Mouse (Mus musculus) spleen, postnatal 0 days (tissue): Measurements from ENCODE around the gene Mios. TPM values are rescaled to one million over a fixed set of nuclear protein-coding genes. Genes with fewer than 3 reads are reported as not detected.

Experiments used
- polyA plus RNA-seq: library from polyadenylated mRNA; unstranded; fragments of >200 nt; fragmentation: Nextera tagmentation; extraction: Ambion mirVana; gene quantifications from 2 replicates; pipeline ENCODE4 v1.2.1, GENCODE M21; 2015

Gene Mios
- polyA plus RNA-seq: 14.4 and 16.2 TPM in 2 replicates

DNA sequence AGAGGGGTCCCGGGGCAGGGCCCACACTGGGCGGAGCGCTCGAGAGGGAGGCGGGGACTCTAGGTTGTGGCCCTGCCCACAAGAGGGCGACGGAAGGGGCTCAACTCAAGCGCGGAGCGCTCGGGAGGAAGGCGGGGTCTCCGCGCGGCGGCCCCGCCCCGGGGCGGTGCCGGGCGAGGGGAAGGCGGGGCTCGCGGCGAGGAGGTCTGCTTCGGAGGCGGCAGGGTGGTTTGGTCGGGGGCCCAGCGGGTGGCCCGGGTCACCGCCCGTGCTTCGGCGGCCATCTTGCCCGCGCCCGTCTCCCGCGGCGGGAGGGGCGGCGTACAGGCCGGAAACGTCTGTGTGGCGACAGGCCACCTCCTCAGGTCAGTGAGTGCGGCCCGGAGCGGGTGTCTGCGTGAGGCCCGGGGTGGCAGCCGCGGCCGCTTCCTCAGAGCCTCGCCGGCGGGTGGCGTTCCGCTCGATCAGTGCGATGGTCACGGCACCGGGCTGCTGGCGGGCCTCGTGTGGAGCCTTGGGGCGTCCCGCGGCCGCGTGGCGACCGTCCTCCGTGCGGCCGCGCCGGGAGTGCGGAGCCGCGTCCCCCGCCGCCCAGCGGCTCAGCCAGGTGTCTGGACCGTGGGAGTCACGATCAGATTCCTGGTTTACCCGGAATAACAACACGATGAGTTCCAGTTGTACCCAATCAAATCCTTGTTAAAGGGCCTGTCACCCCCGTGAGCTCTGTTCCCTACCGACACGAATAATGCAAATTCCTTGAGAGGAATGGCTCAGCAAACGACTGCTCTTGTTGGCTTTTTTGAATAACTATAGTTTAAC is at the start of gene Mios:
Gene Mios (plus strand): TSS at position 176 of the 819 bp plus-strand sequence.

DNA sequence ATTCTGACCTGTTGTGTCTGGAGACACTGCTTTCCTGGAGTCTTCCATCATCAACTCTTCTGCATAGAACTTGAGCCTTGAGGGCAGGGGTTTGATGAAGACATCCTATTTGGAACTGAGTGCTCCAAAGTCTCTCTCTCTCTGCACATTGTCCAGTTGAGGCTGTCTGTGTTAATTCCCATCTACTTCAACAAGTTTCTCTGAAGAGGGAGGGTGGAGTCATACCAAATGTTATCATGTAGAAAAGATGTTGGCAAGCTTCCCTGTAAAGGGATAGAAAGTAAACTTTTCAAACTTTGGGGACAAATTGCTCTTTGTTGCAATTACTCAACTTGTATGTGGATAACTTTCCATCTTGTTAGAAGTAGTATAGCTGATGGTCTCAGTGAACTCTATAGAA is 16.5 kb upstream of the Mios start, which contains the start of gene Col28a1:
Gene Col28a1 (minus strand): TSS at position 101 of the 400 bp plus-strand sequence.

DNA sequence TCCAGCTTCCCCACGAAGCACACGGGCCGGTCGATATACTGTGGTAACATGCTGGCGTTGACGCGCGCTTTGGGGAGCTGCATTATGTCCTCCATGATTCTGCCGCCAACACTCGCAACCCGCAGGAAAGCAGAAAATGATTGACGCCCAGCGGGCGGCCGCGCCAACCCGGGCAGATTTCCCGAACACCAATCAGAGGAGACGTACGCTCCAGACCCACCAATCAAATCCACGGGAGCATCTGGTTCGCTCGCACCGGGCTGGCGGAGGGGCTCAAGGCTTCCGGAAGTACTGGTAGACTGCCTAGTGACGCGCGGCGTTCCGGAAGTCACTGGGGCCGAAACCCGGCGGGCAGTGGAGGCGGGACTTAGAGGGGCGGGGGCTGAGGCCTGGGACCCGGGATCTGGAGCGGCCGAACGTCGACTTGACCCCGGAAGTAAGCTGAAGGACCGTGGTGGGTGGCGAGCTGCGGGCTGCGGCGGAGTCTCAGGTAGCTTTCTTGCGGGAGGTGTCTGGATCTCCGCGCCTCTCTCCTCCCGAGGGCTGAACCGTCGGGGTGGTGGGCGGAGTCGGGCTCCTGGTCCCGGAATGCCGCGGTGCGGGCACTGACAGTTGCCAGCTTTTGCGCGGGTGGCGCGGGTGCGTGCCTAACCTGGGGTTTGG is 50.1 kb downstream of the Mios start, which contains the start of the genes Rpa3, Umad1 and Gm45062:
Gene Rpa3 (minus strand): TSS at position 170 of the 663 bp plus-strand sequence.
Gene Umad1 (plus strand): TSS at position 285 of the 663 bp plus-strand sequence.
Gene Gm45062 (plus strand): TSS at position 447 of the 663 bp plus-strand sequence.

Other genes with a start within 250 kb of the Mios start
- 0.12 and 0.17 TPM in 2 replicates for gene Col28a1, start 16.6 kb upstream of the Mios start, polyA plus RNA-seq
- 148 and 184 TPM in 2 replicates for gene Rpa3, start 50.0 kb downstream of the Mios start, polyA plus RNA-seq
- 15.2 and 15.7 TPM in 2 replicates for gene Umad1, start 50.1 kb downstream of the Mios start, polyA plus RNA-seq
- 0.63 and 1.4 TPM in 2 replicates for gene Gm45062, start 50.2 kb downstream of the Mios start, polyA plus RNA-seq